Mouse (Mus musculus) urinary bladder, postnatal 10 days (tissue): ENCODE results near the gene Actl6a.

Experiments used
- DNase-seq: peaks from one replicate; pipeline ENCODE4 v3.0.0; 2022; ENCODE audit warnings: low spot score

Actl6a gene

DNA sequence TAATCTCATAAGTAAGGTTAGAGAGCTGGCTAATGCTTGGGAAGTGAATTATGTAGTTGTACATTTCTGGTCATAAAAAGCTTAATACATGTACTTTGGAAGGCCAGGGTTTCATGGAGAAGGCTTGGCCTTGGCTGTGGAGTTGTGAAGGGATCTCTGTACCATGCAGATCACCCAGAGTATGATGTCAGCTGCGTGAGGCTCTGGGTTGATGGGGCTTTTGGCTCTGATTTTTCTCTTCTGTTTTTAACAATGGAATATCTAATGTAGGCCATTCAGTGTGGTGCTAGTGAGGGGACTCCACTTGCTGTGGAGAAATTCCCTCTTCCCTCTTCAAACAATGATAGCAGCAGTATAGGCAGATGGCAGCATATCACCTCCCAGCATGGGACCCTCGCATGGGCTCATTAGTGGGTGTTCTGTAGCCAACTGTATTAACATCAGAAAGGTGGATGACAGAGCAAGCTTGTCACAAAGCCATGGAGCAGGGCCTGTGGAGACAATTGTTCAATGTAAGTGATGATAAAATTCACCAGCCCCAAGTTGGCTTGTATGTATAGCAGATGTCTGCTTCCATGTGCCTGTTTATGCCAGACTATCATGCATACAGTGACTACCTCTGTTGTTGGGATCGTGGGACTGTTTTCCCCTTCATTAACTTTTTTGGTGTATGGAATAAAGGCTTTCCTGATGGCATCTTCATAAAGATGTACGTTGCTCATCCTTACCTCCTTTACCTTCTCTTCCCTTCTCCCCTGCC is 43.9 kb downstream of the Actl6a start:
- DNase-seq: no peak

DNA sequence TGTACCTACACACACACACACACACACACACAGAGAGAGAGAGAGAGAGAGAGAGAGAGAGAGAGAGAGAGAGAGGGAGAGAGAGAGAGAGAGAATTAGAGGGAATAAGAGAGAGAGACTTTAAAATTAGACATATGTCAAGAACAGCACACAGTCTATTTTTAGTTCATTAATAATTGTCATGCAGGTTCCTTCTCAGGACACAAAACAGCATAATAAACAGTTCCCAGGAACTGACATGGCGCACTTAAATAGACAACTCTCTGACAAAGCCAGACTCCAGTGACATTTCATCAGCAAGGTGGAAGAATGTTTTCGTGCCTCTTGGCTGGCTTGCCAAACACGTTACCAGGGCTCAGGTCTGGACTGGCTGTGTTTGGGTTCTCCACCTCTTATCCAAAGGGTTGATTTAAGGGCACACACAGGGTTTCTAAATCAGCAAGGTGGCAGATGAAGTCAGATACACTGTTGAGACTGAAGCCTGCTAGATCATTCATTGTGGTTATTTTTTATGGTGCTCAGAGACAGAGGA is 48.4 kb downstream of the Actl6a start:
- DNase-seq: no peak

DNA sequence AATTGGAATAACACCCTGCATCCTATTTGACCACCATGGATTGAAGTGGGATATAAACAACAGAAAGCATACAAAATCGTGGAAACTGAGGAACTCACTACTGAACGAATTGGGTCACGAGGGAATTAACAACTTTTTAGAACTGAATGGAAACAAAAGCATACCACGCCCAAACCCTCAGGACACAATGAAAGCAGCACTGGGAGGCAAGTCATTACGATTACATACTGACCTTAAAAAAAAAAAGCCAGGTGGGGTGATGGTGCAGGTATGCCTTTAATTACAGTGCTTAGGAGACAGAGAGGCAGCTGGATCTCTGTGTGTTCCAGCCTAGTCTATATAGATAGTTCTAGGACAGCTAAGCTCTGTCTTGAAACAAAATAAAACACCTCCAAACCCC is 53.1 kb downstream of the Actl6a start:
- no peak for DNase-seq

DNA sequence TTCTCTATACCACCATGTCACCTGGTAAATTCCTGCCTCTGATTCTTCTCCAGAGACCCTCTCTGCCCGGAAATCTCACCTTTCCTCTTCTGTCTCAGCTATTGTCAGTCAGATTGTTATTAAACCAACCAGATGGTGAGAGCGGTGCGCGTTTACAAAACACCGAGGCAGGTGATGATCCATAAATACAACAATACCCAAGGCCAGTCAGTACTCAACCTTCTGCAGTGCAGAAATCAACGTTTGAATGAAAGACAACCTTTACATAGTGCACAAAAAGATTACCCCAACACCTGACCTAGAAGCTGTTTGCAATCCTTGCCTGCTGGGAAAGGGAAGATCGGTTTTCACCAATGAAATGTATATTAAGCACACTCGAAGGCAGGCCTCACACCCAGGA is 56.9 kb downstream of the Actl6a start:
- DNase-seq: no peak

DNA sequence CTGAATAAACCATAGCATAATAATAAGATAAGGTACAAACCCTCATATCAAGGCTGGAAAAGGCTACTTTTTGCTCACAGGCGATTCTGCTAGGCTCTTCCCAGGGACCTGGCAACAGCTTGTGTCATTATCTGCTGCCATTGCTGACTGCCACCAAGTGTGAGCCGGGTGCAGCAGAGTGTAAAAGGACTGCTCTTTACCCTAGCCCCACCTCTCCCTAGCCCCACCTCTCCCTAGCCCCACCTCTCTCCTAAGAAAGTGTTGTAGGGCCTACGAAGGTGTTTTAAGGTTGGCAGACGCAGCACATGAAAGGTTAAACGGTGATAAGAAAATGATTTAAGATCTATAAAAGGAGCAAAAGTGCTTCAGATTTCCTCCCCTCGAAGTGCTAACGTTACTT is 57.8 kb downstream of the Actl6a start:
- DNase-seq: no peak

DNA sequence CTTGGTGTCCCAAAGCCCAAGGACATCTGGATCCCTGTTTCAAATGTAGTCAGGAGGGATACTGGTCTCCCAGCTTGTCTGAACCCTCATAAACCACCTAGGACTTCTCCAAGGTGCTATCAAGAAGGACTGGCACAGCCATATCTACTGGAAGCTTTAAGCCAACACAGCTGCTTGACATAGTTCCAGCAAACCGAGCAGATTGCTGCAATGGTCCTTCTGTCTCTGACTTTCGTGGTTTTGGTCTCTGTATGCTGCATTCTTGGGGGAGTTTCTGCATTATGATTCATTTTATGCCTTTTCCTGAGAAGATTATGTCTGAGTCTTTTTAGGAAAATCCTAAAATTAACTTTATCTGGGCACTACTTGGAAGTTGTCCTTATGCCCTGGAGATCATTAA is 64.7 kb downstream of the Actl6a start:
- DNase-seq: no peak
